Mouse (Mus musculus): ENCODE measurements at regions not wholly inside any gene's neighbourhood (a gene's known extent, or its start where the extent isn't known, plus 50 kb on each side); places are given as distances from the start of the nearest gene placed in this dataset.

DNA sequence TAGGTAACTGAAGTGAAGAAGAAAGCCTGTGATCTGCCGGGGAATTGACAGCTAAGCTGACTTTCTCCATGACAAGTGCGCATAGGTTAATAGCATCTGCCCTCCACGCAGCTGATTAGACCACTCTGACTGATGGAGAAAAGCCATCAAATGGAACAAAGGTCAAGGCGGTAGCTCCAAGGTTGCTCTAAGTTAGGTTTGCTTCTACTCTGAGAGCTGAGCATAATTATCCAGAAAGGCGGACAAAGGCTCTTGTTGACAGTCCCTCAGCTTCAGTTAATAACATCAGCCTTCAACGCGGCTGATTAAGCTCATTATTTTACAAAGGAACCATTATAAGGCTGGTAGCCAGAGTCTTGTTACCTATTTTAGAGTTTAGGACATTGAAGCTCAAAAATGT lies 54.0 kb upstream of the Enpep start:
- no peak for DNase-seq (ENCODE audit: low spot score in 2 of 2)

- DNase-seq (ENCODE audit: low spot score in 2 of 2) = no peak
Measured at GRCm38 (mm10) chr3:129390506-129390905, 58.0 kb upstream of the Enpep start.

- no peak for DNase-seq (ENCODE audit: low spot score in 2 of 2)
Measured at GRCm38 (mm10) chr3:129391888-129392813, 59.6 kb upstream of the Enpep start.

DNA sequence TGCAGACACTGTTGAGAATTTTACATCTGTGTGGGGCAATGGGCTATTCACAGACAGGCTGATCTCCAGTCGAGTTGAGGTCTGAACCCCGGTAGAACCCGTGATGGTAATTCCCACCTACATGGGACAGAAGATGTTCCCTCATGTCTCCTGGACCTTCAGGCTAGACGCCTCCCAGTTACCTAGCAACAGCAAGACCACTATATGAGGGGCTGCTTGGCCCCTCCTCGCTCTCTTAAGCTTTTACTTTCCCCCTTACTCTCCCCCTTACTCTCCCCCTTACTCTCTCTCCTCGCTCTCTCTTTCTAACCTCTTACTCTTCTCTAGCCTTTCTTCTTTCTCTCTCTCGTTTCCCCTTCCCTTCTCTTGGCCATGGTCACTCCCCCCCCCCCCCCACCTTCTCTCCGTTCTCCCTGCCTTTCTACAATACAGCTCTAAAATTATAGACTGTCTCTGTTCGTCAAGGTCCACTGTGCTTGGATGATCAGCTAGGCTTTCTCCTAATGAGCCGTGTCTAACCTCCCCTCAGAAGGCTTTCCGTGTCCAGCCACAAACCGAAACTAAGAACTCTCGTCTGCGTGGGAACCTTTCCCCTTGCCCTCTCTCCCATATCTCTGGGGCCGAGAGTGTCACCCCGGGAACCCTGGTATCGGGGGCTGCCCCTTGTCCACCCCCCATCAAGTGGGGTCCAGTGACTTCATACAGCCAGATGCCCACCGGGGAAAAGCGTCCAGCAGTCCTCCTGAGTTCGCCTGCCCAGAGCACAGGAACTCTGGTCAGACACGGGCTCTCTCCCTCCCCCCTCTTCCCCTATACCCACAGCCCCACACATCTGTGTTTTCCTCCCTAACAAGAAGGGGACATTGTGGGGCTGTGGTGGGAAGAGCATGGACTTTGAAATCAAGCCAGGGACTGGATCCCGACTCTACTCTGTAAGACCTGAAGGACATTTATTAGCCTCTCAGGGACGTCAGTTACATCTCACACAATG lies 60.6 kb upstream of the Enpep start:
- DNase-seq (ENCODE audit: low spot score in 2 of 2) = no peak

- no peak for DNase-seq (ENCODE audit: low spot score in 2 of 2)
Measured at GRCm38 (mm10) chr3:129397481-129397880, 65.0 kb upstream of the Enpep start.

- no peak for DNase-seq (ENCODE audit: low spot score in 2 of 2)
Measured at GRCm38 (mm10) chr3:129400092-129400924, 67.8 kb upstream of the Enpep start.

DNA sequence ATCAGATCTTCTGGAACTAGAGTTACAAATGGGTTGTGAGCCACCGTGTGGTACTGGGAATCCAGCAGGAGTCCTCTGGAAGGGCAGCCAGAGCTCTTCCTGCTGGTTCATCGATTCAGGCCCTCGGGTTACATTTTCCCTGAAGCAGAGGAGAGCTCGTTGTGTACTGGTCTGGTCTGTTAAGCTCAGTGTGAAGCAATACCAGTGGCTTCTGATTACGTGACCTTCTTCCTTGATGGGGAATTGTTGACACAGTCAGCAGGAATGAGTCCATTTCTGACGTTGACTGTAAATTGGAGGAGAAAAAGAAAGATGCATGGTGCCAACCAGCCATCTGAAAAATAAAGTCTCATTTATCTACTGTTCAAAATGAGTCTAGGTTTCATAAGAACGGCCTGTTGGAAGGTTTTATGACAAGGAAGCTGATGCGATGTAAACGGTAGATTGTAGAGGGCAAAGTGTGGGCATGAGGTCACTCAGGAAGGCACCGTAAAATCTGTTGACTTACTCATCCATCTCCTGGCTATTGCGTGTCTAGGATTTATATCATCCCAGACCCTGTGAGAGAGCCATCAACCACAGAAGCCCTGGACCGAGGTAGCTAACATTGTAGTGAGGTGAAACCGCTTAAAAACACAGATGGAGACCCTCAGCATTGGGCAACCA lies 79.0 kb upstream of the Enpep start:
- DNase-seq (ENCODE audit: low spot score in 2 of 2) = no peak

DNA sequence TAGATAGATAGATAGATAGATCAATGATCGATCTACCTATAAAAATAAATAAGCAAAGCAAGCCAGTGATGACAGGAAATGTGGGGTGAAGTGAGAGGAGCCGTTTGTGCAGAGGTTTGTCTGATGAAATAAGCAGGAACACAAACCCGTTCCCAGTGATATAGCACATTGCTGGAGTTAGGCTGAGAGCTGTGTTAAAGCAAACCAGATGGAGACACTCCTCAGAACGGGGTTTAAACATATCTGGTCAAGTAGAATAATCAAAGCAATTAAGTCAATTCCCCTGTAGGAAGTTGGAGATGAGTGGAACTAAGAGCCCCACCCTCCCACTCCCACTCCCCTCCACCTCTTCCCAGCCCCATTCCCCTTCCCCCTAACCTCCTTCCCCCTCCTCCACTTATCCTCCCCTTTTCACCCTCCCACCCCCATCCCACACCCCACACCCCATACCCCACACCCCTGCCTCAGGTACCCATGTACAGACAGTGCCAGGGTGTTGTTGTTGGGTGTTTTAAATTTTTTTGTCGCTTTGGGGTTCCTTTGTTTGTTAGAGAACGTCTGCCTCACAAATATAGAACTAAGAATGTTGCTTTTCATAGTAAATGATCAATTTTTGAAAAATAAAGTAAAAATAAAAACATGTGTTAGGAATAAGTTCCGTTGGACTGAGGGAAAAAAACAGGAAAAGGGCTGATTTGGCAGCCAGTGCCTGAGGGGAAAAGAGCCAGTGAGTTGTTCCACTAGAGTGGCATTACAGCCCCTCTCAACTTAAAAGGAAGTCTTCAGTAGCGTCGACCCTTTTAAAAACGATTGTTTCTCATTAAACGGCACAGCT lies 79.8 kb upstream of the Enpep start:
- DNase-seq (ENCODE audit: low spot score in 2 of 2) = no peak

DNA sequence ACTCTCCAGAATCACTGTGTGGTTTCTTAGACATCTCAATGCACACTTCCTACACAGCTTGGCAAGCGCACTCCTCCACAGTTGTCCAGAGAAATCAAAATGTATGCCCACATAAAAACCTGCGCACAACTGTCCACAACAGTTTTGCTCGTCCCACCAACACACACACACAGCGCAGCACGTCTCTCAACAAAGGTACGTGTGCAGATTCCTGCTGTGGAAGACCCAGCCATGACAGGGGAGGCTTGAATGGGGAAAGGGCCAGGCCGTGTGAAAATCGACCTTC lies 80.4 kb upstream of the Enpep start:
- DNase-seq (ENCODE audit: low spot score in 2 of 2) = no peak

DNA sequence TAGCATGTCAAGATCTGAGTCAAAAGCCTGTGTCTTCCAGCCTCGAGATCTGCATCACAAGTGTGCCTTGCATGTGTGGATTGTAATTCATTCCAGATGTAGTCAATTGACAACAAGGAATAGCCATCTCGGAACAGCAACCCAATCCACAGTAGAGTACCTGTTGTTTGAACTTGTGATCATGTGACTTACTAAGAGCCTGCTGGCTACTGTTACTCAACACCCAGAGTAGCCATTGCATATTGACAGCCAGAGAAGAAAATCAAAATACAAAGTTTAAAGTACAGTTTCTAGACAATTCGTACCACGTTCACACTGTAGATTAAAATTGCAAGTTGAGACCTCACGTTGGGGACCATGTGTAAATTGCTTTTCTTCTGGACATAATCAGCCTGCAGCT lies 83.1 kb upstream of the Enpep start:
- DNase-seq (ENCODE audit: low spot score in 2 of 2) = no peak

GRCm38 (mm10) chr3:129416337-129416736 lies 83.8 kb upstream of the Enpep start:
- no peak for DNase-seq (ENCODE audit: low spot score in 2 of 2)

DNA sequence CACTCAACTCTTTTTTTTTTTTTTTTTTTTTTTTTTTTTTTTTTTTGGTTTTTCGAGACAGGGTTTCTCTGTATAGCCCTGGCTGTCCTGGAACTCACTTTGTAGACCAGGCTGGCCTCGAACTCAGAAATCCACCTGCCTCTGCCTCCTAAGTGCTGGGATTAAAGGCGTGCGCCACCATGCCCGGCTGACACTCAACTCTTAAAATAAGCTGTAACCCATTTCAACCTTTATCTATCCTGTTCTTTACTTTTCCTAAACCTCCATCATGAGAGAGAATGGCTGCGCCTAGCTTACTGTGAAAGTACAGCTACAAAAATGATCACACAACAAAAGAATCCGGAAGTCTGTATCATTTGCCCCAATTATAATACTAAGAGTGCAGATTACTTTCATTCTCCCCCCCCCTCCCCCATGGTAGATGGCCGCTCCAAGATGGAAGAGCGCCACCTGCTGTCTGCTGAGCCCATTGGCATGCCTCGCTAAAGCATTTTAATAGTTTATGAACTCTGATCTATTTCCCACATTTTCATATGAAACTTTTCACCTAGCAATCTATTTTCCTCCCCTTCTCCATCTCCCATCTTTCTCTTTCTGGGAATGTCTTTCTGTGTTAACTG lies 89.2 kb upstream of the Enpep start:
- peak in 1 of 2 experiments; percentile 66 for DNase-seq (ENCODE audit: low spot score in 2 of 2)

GRCm38 (mm10) chr3:129428750-129429149 lies 96.2 kb upstream of the Enpep start:
- no peak for DNase-seq (ENCODE audit: low spot score in 2 of 2)

GRCm38 (mm10) chr3:129429161-129430111 lies 96.9 kb upstream of the Enpep start:
- no peak for DNase-seq (ENCODE audit: low spot score in 2 of 2)

GRCm38 (mm10) chr3:129434056-129434455 lies 98.1 kb upstream of the Elovl6 start:
- no peak for DNase-seq (ENCODE audit: low spot score in 2 of 2)

DNA sequence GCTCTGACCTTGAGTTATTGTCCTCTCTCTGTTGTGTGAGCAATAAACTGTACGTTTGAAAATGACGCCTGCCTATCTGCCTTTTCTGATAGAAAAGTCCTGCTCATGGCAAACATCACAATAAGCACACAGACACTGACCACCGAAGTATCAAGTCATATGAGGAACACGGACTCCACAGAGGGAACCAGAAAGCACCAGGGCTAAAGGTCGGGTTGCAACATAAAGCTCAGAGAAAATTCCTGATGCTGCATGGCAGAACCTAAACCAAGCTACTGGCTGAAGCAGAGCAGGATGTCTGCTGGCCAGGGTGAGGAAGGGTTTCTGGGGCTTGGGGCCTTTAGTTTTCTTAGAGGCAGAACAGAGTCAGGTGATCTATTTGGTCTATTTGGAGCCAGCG lies 94.5 kb upstream of the Elovl6 start:
- no peak for DNase-seq (ENCODE audit: low spot score in 2 of 2)

GRCm38 (mm10) chr3:129442756-129443155 lies 89.4 kb upstream of the Elovl6 start:
- no peak for DNase-seq (ENCODE audit: low spot score in 2 of 2)

DNA sequence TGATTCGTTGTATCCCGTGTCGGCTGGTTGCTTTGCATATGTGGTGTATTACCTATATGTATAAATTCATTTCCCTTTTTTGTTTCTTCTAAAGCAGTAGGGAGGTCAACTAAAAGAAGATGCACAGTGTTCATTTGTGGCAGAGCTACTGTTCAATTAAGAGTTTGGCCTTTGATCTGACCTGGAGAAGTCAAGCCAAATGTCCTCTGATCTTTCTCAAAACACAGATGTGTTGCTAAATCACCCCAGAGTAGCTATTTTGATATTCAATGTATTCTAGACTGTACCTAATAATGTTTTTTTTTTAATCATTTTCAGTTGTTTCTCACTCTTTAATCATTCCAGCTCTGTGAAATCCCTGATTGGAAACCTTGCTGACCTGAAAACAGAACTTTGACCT lies 87.9 kb upstream of the Elovl6 start:
- no peak for DNase-seq (ENCODE audit: low spot score in 2 of 2)

- no peak for DNase-seq (ENCODE audit: low spot score in 2 of 2)
Measured at GRCm38 (mm10) chr3:129445961-129446360, 86.2 kb upstream of the Elovl6 start.

Data from spleen, postnatal 4 days (tissue).